Mouse (Mus musculus) liver, postnatal 0 days (tissue): ENCODE measurements at regions not wholly inside any gene's neighbourhood (a gene's known extent, or its start where the extent isn't known, plus 50 kb on each side); places are given as distances from the start of the nearest gene placed in this dataset.
A peak's percentile ranks its signal among the peaks of the same experiment; 100 is the strongest.

Experiments used
- ATAC-seq: fragments of 200-750 bp; cut with Nextera tagmentation; 2 replicates; pipeline ENCODE4 v1.8.0; 2017; ENCODE audit warnings: mild to moderate bottlenecking, moderate library complexity
- DNase-seq: peaks from one replicate; pipeline ENCODE4 v3.0.0-alpha.2; 2016
- H3K27ac ChIP-seq: fragments of 300-500 bp; sonication (generic); 2 replicates; pipeline ENCODE4 v1.5.1; 2014; ENCODE audit warnings: antibody characterized with exemption, moderate library complexity, mild to moderate bottlenecking, low read depth
- H3K27me3 ChIP-seq: fragments of 300-500 bp; sonication (generic); 2 replicates; pipeline ENCODE4 v1.6.1; 2014; ENCODE audit warnings: low read length, control low read depth, mixed read lengths; ENCODE audit not compliant: insufficient read depth
- H3K36me3 ChIP-seq: fragments of 300-500 bp; sonication (generic); replicated peaks from 2 replicates; pipeline ENCODE4 v1.6.1; 2014; ENCODE audit warnings: mild to moderate bottlenecking, control low read depth, low read length, moderate library complexity, mixed read lengths; ENCODE audit not compliant: insufficient read depth
- H3K4me1 ChIP-seq: fragments of 300-500 bp; sonication (generic); 2 replicates; pipeline ENCODE4 v1.6.1; 2014; ENCODE audit warnings: antibody characterized with exemption, mild to moderate bottlenecking, control low read depth; ENCODE audit not compliant: insufficient read depth
- H3K4me2 ChIP-seq: fragments of 300-500 bp; sonication (generic); 2 replicates; pipeline ENCODE4 v1.6.1; 2014; ENCODE audit warnings: low read depth, mild to moderate bottlenecking, low read length, moderate library complexity, mixed read lengths
- H3K4me3 ChIP-seq: fragments of 300-500 bp; sonication (generic); 2 replicates; pipeline ENCODE4 v1.5.1; 2014; ENCODE audit warnings: low read depth, low read length
- H3K9ac ChIP-seq: fragments of 300-500 bp; sonication (generic); replicated peaks from 2 replicates; pipeline ENCODE4 v1.6.1; 2014; ENCODE audit warnings: mild to moderate bottlenecking, moderate library complexity
- H3K9me3 ChIP-seq: fragments of 300-500 bp; sonication (generic); 2 replicates; pipeline ENCODE4 v1.6.1; 2016; ENCODE audit warnings: mild to moderate bottlenecking, control low read depth, low read length, mixed read lengths
- CTCF ChIP-seq: sonication (generic); IDR thresholded peaks from 2 replicates; pipeline ENCODE4 v1.5.1; 2016; ENCODE audit warnings: antibody characterized with exemption, low read depth
- EP300 ChIP-seq: IDR thresholded peaks from 2 replicates; pipeline ENCODE4 v1.6.1; 2016; ENCODE audit warnings: antibody characterized with exemption, low read depth, mild to moderate bottlenecking
- WGBS: fragments of 180-500 bp; shearing (Covaris S2); extraction: QIAGEN DNeasy Blood & Tissue Kit; methylation state at CpG from one replicate; pipeline ENCODE4 v1.1.7; 2014; ENCODE audit not compliant: insufficient replicate concordance; 5-methylcytosine and 5-hydroxymethylcytosine counted together

GRCm38 (mm10) chr10:25098070-25098469, 170.8 kb upstream of the Arg1 start:
- no peak overlapping the region for H3K9ac ChIP-seq
- 66% methylated on average over 4 of the region's 4 CpGs for WGBS
- H3K27ac ChIP-seq = no peak overlapping the region
- no peak overlapping the region for H3K4me3 ChIP-seq
- DNase-seq (no peak), ATAC-seq (no peak)
- no peaks in the 10 kb centered on the region for H3K36me3 ChIP-seq
- no peak overlapping the region for H3K4me2 ChIP-seq
- H3K27me3 ChIP-seq = no peaks in the 10 kb centered on the region
- H3K9me3 ChIP-seq = no peaks in the 10 kb centered on the region
- no peaks in the 10 kb centered on the region for H3K4me1 ChIP-seq
- TF ChIP-seq EP300 (no peak), CTCF (no peak)

- Histone ChIP-seq H3K9me3 (no peaks in the 10 kb centered on the region), H3K36me3 (no peaks in the 10 kb centered on the region), H3K27me3 (no peaks in the 10 kb centered on the region), H3K4me2 (no peak overlapping the region), H3K9ac (no peak overlapping the region), H3K4me3 (no peak overlapping the region), H3K4me1 (no peaks in the 10 kb centered on the region), H3K27ac (no peak overlapping the region)
- TF ChIP-seq CTCF (no peak), EP300 (no peak)
- no peak for DNase-seq
- WGBS = 61% methylated on average over 4 of the region's 4 CpGs
- ATAC-seq = no peak
These were observed 162.6 kb upstream of the Arg1 start for GRCm38 (mm10) chr10:25089705-25090386.

- no peaks in the 10 kb centered on the region for H3K9me3 ChIP-seq
- H3K27ac ChIP-seq = no peak overlapping the region
- ATAC-seq (no peak), DNase-seq (no peak)
- H3K27me3 ChIP-seq = no peaks in the 10 kb centered on the region
- no peaks in the 10 kb centered on the region for H3K4me1 ChIP-seq
- H3K4me3 ChIP-seq = no peak overlapping the region
- TF ChIP-seq CTCF (no peak), EP300 (no peak)
- 94% methylated on average over 17 of the region's 17 CpGs for WGBS
- H3K36me3 ChIP-seq = no peaks in the 10 kb centered on the region
- no peak overlapping the region for H3K4me2 ChIP-seq
- no peak overlapping the region for H3K9ac ChIP-seq
These were observed 159.5 kb upstream of the Arg1 start for GRCm38 (mm10) chr10:25086745-25087144.

GRCm38 (mm10) chr10:25082930-25083329, 155.6 kb upstream of the Arg1 start:
- H3K9me3 ChIP-seq = no peaks in the 10 kb centered on the region
- no peaks in the 10 kb centered on the region for H3K36me3 ChIP-seq
- WGBS = 59% methylated on average over 10 of the region's 10 CpGs
- peak; percentile 96 for ATAC-seq
- no peaks in the 10 kb centered on the region for H3K27me3 ChIP-seq
- no peak for TF ChIP-seq CTCF
- no peak for TF ChIP-seq EP300
- DNase-seq = peak; percentile 41
- H3K27ac ChIP-seq = peak overlapping the region; percentile 76
- no peaks in the 10 kb centered on the region for H3K4me1 ChIP-seq
- no peak overlapping the region for H3K4me3 ChIP-seq
- H3K4me2 ChIP-seq = 0 out of 2 replicates have a peak overlapping the region, but pooled peaks have one; percentile 18
- no peak overlapping the region for H3K9ac ChIP-seq

- H3K9me3 ChIP-seq = peaks cover 2% of the 10 kb centered on the region
- H3K27ac ChIP-seq = no peak overlapping the region
- no peak for ATAC-seq
- H3K9ac ChIP-seq = no peak overlapping the region
- no peak overlapping the region for H3K4me3 ChIP-seq
- TF ChIP-seq CTCF (no peak), EP300 (no peak)
- DNase-seq = no peak
- 79% methylated on average over 2 of the region's 2 CpGs for WGBS
- H3K27me3 ChIP-seq = no peaks in the 10 kb centered on the region
- no peak overlapping the region for H3K4me2 ChIP-seq
- no peaks in the 10 kb centered on the region for H3K4me1 ChIP-seq
- no peaks in the 10 kb centered on the region for H3K36me3 ChIP-seq
These were observed 145.3 kb upstream of the Arg1 start for GRCm38 (mm10) chr10:25072617-25073016.

- Histone ChIP-seq H3K4me1 (no peaks in the 10 kb centered on the region), H3K9ac (no peak overlapping the region), H3K9me3 (peaks cover 2% of the 10 kb centered on the region), H3K27ac (no peak overlapping the region), H3K27me3 (no peaks in the 10 kb centered on the region), H3K4me2 (no peak overlapping the region), H3K36me3 (no peaks in the 10 kb centered on the region), H3K4me3 (no peak overlapping the region)
- DNase-seq = no peak
- WGBS = 61% methylated on average over 8 of the region's 8 CpGs
- ATAC-seq = no peak
- TF ChIP-seq EP300 (no peak), CTCF (no peak)
These were observed 141.0 kb upstream of the Arg1 start for GRCm38 (mm10) chr10:25068301-25068700.
